Mouse (Mus musculus) duodenum, adult 2 months (tissue): Measurements from ENCODE around the gene Pdik1l. TPM values are rescaled to one million over a fixed set of nuclear protein-coding genes. Genes with fewer than 3 reads are reported as not detected.

Experiments
- polyA plus RNA-seq: library from polyadenylated mRNA; depleted of rRNA; stranded (reverse); fragments of >200 nt; gene quantifications from 2 replicates; pipeline ENCODE4 v1.2.3, GENCODE M21; 2012; ENCODE audit warnings: low replicate concordance; rRNA removed

Gene Pdik1l
- 1.0 and 1.3 TPM in 2 replicates for polyA plus RNA-seq

GRCm38 (mm10) chr4:134287575-134288025 is at the start of gene Pdik1l:
TSS of gene Pdik1l (minus strand) at chr4:134287895.

GRCm38 (mm10) chr4:134314876-134315275 is 27.2 kb upstream of the Pdik1l start, which contains the start of gene Trim63:
TSS of gene Trim63 (plus strand) at chr4:134315120.

GRCm38 (mm10) chr4:134253722-134254324 is 33.9 kb downstream of the Pdik1l start, which contains the start of gene Grrp1:
TSS of gene Grrp1 (minus strand) at chr4:134254106.

GRCm38 (mm10) chr4:134246719-134247258 is 40.9 kb downstream of the Pdik1l start, which contains the start of gene Gm30191:
TSS of gene Gm30191 (plus strand) at chr4:134246935.

GRCm38 (mm10) chr4:134245148-134245843 is 42.4 kb downstream of the Pdik1l start, which contains the start of gene Zfp593:
TSS of gene Zfp593 (minus strand) at chr4:134245592.

GRCm38 (mm10) chr4:134243516-134244250 is 44.0 kb downstream of the Pdik1l start, which contains the start of gene E130218I03Rik:
TSS of gene E130218I03Rik (plus strand) at chr4:134243662.

GRCm38 (mm10) chr4:134238279-134238651 is 49.4 kb downstream of the Pdik1l start, which contains the start of gene Cnksr1:
TSS of gene Cnksr1 (minus strand) at chr4:134238399.

GRCm38 (mm10) chr4:134227194-134227593 is 60.5 kb downstream of the Pdik1l start, which contains the start of gene Catsper4:
TSS of gene Catsper4 (minus strand) at chr4:134227383.

Other genes with a start within 250 kb of the Pdik1l start
- 0.36 and 0.60 TPM in 2 replicates for gene Zfp683, start 234.1 kb downstream of the Pdik1l start, polyA plus RNA-seq
- 40.9 and 73.8 TPM in 2 replicates for gene Crybg2, start 227.1 kb downstream of the Pdik1l start, polyA plus RNA-seq
- gene Cd52, start 192.8 kb downstream of the Pdik1l start, polyA plus RNA-seq, result 25.1 and 27.9 TPM in 2 replicates
- gene Ubxn11, start 185.3 kb downstream of the Pdik1l start, polyA plus RNA-seq, result 3.1 and 8.2 TPM in 2 replicates
- 516 and 587 TPM in 2 replicates for gene Sh3bgrl3, start 159.1 kb downstream of the Pdik1l start, polyA plus RNA-seq
- gene Cep85, start 100.8 kb downstream of the Pdik1l start, polyA plus RNA-seq, result 16.8 and 19.5 TPM in 2 replicates
- not detected in 2 replicates for gene Gm7534, start 84.9 kb downstream of the Pdik1l start, polyA plus RNA-seq
- gene Catsper4, start 60.5 kb downstream of the Pdik1l start, polyA plus RNA-seq, result 0.39 and 0.69 TPM in 2 replicates
- 19.5 and 29.0 TPM in 2 replicates for gene Cnksr1, start 49.5 kb downstream of the Pdik1l start, polyA plus RNA-seq
- gene E130218I03Rik, start 44.2 kb downstream of the Pdik1l start, polyA plus RNA-seq, result not detected in 2 replicates
- 7.0 TPM in 2 replicates for gene Zfp593, start 42.3 kb downstream of the Pdik1l start, polyA plus RNA-seq
- gene Gm30191, start 41.0 kb downstream of the Pdik1l start, polyA plus RNA-seq, result not detected in 2 replicates
- gene Grrp1, start 33.8 kb downstream of the Pdik1l start, polyA plus RNA-seq, result 10.0 and 24.9 TPM in 2 replicates
- 0.14 and 0.34 TPM in 2 replicates for gene Trim63, start 27.2 kb upstream of the Pdik1l start, polyA plus RNA-seq
- 25.2 and 83.4 TPM in 2 replicates for gene Slc30a2, start 55.3 kb upstream of the Pdik1l start, polyA plus RNA-seq
- gene Extl1, start 96.0 kb upstream of the Pdik1l start, polyA plus RNA-seq, result 0.88 and 2.1 TPM in 2 replicates
- gene Pafah2, start 108.4 kb upstream of the Pdik1l start, polyA plus RNA-seq, result 30.2 and 36.9 TPM in 2 replicates
- 7.6 and 10.1 TPM in 2 replicates for gene Stmn1, start 180.4 kb upstream of the Pdik1l start, polyA plus RNA-seq
- 63.7 and 135 TPM in 2 replicates for gene Paqr7, start 208.8 kb upstream of the Pdik1l start, polyA plus RNA-seq
- gene Aunip, start 223.1 kb upstream of the Pdik1l start, polyA plus RNA-seq, result 0.28 and 0.47 TPM in 2 replicates
- 40.9 and 41.6 TPM in 2 replicates for gene Mtfr1l, start 247.5 kb upstream of the Pdik1l start, polyA plus RNA-seq